Mouse (Mus musculus): ENCODE measurements at regions not wholly inside any gene's neighbourhood (a gene's known extent, or its start where the extent isn't known, plus 50 kb on each side); places are given as distances from the start of the nearest gene placed in this dataset.

DNA sequence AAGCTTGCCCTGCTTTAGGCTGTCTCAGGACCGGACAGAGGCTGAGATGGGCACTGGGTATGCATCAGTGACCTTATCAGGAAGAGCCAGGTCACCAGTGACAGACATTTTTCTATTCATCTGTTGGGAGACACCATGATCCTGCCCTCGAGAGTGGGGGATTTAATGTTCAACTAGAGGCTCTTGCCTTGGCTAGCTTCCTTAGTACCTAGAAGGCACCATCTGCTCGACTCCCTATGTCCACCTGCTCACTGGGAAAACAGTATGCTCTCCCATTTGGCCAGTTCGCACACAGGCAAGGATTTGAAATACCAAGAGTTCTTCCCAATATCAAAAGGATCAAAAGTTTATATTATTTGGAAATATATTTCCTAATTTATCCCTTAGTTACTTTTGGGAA lies 321.3 kb downstream of the Sox2 start:
- Histone ChIP-seq H3K4me1 (ENCODE audit: insufficient read depth, low read depth, low read length) (no peaks in the 10 kb centered on the region), H3K36me3 (replicated peaks) (no peaks in the 10 kb centered on the region), H3K4me3 (ENCODE audit: low read depth, low read length) (no peak overlapping the region), H3K9me3 (replicated peaks) (peaks cover 25% of the 10 kb centered on the region), H3K27me3 (ENCODE audit: insufficient read depth, low read length) (no peaks in the 10 kb centered on the region)
- DNase-seq (ENCODE audit: low spot score) (no peak), ATAC-seq (ENCODE audit: extremely low read depth, insufficient number of reproducible peaks, low FRiP score, poor library complexity, severe bottlenecking) (no peak)
- TF ChIP-seq GATA2 (IDR thresholded peaks at IDR 0.05; ENCODE audit: borderline replicate concordance, low read depth, low read length) (no peak), POLR2AphosphoS5 (IDR thresholded peaks at IDR 0.05; ENCODE audit: insufficient replicate concordance, low read depth, low read length) (no peak), GATA1 (IDR thresholded peaks at IDR 0.05; ENCODE audit: borderline replicate concordance, low read length) (no peak), CTCF (IDR thresholded peaks at IDR 0.05; ENCODE audit: low read depth, low read length) (no peak), TAL1 (conservative IDR thresholded peaks at IDR 0.05; ENCODE audit: low read depth, low read length) (no peak)

DNA sequence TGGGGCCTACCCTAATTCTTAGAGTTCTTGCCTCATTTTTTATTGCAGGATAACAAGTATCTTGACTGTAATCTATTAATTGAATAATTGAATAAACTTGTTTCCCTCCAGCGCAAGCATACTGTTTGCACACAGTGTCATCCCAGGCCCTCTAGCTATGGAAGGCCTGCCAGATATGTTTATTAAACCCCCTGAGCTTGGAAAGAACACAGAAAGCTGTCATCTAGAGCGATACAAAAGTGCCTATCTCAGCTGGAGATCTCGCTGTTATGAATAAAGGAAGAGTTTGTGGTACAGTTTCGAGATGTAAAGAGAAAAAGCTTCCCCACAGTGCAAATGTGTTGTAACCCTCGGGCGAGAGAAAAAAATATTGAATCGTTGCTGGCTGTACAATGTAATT lies 324.2 kb downstream of the Sox2 start:
- H3K4me1 ChIP-seq (ENCODE audit: insufficient read depth, low read depth, low read length), result no peaks in the 10 kb centered on the region
- H3K9me3 ChIP-seq (replicated peaks), result peaks cover 23% of the 10 kb centered on the region
- ATAC-seq (ENCODE audit: extremely low read depth, insufficient number of reproducible peaks, low FRiP score, poor library complexity, severe bottlenecking) (no peak), DNase-seq (ENCODE audit: low spot score) (no peak)
- no peak overlapping the region for H3K4me3 ChIP-seq (ENCODE audit: low read depth, low read length)
- no peaks in the 10 kb centered on the region for H3K27me3 ChIP-seq (ENCODE audit: insufficient read depth, low read length)
- H3K36me3 ChIP-seq (replicated peaks), result no peaks in the 10 kb centered on the region
- TF ChIP-seq POLR2AphosphoS5 (IDR thresholded peaks at IDR 0.05; ENCODE audit: insufficient replicate concordance, low read depth, low read length) (no peak), GATA2 (IDR thresholded peaks at IDR 0.05; ENCODE audit: borderline replicate concordance, low read depth, low read length) (no peak), GATA1 (IDR thresholded peaks at IDR 0.05; ENCODE audit: borderline replicate concordance, low read length) (no peak), CTCF (IDR thresholded peaks at IDR 0.05; ENCODE audit: low read depth, low read length) (no peak)

Data from G1E (cell line).